Mouse (Mus musculus) heart, postnatal 36 days (tissue): ENCODE results near the gene Mybpc3. TPM values are rescaled to one million over a fixed set of nuclear protein-coding genes. Genes with fewer than 3 reads are reported as not detected.

Source experiments
- DNase-seq, 2 experiments: peaks; one replicate each; pipeline ENCODE4 v3.0.0; 2021 to 2022
- intact Hi-C: fragments of 180-260 bp; cut with DNase I; formaldehyde crosslinking; loops from one replicate; pipeline ENCODE4 v1.15.1; 2025
- total RNA-seq, 2 experiments: library from RNA; stranded (reverse); gene quantifications; 2 replicates each; pipeline ENCODE4 v1.2.3; 2021

Mybpc3 gene
- 1,000 to 10,000 TPM; 1,434 to 1,723 TPM for total RNA-seq

GRCm38 (mm10) chr2:91117585-91118275 lies at the start of gene Mybpc3:
TSS of gene Mybpc3 (plus strand) at chr2:91118144.
- intact Hi-C loops: loop anchor here (5.0 kb wide), 2 partner anchors 140 to 160 kb away; partner anchors contain the start of gene Pacsin3
- peak in 1 of 2 experiments; percentile 45 for DNase-seq

- intact Hi-C loops: no loop called here
- DNase-seq: no peak
These were observed 49.6 kb upstream of the Mybpc3 start for GRCm38 (mm10) chr2:91068162-91068871.

- no peak for DNase-seq
- intact Hi-C loops: no loop called here
These were observed 49.1 kb upstream of the Mybpc3 start for GRCm38 (mm10) chr2:91068872-91069165.

- DNase-seq: no peak
- intact Hi-C loops: no loop called here
These were observed 48.5 kb upstream of the Mybpc3 start for GRCm38 (mm10) chr2:91069306-91070000.

- DNase-seq: peak; percentile 98
- intact Hi-C loops: loop anchor here (1.0 to 5.0 kb wide), 2 partner anchors 31 to 132 kb away; partner anchors contain the start of genes Acp2 and Nr1h3
These were observed 47.7 kb upstream of the Mybpc3 start, which contains the start of gene Slc39a13 for GRCm38 (mm10) chr2:91070076-91070800. TSS of gene Slc39a13 (minus strand) at chr2:91070417.

GRCm38 (mm10) chr2:91071059-91071458 lies 46.9 kb upstream of the Mybpc3 start:
- DNase-seq: no peak
- intact Hi-C loops: loop anchor here (5.0 kb wide), 1 partner anchor 131 kb away; the partner anchor contains the start of genes Acp2 and Nr1h3

- intact Hi-C loops: loop anchor here (5.0 kb wide), 1 partner anchor 130 kb away; the partner anchor contains the start of genes Acp2 and Nr1h3
These were observed 45.9 kb upstream of the Mybpc3 start for GRCm38 (mm10) chr2:91072092-91072491.

GRCm38 (mm10) chr2:91077957-91078313 lies 40.0 kb upstream of the Mybpc3 start:
- intact Hi-C loops: no loop called here
- no peak for DNase-seq

More at GRCm38 (mm10) chr2:91072092-91072491, 45.9 kb upstream of the Mybpc3 start:
- DNase-seq: no peak

GRCm38 (mm10) chr2:91078314-91079025 lies 39.5 kb upstream of the Mybpc3 start:
- DNase-seq: no peak
- intact Hi-C loops: no loop called here

- DNase-seq: no peak
- intact Hi-C loops: no loop called here
These were observed 38.9 kb upstream of the Mybpc3 start for GRCm38 (mm10) chr2:91079026-91079384.

GRCm38 (mm10) chr2:91080784-91081513 lies 37.0 kb upstream of the Mybpc3 start:
- intact Hi-C loops: no loop called here
- DNase-seq: no peak

GRCm38 (mm10) chr2:91081775-91082695 lies 35.9 kb upstream of the Mybpc3 start, which contains the start of gene Spi1:
TSS of gene Spi1 (plus strand) at chr2:91082390.
- no peak for DNase-seq
- intact Hi-C loops: no loop called here

- peak; percentile 59 to 60 for DNase-seq
- intact Hi-C loops: no loop called here
These were observed 35.1 kb upstream of the Mybpc3 start for GRCm38 (mm10) chr2:91082844-91083243.

GRCm38 (mm10) chr2:91083366-91083940 lies 34.5 kb upstream of the Mybpc3 start:
- intact Hi-C loops: no loop called here
- no peak for DNase-seq

- DNase-seq: peak in 1 of 2 experiments; percentile 41
These were observed 33.6 kb upstream of the Mybpc3 start for GRCm38 (mm10) chr2:91084179-91084820.

GRCm38 (mm10) chr2:91085494-91086391 lies 32.2 kb upstream of the Mybpc3 start:
- no peak for DNase-seq
- intact Hi-C loops: no loop called here

More at GRCm38 (mm10) chr2:91084179-91084820, 33.6 kb upstream of the Mybpc3 start:
- intact Hi-C loops: no loop called here
